In the genomic region with DNA sequence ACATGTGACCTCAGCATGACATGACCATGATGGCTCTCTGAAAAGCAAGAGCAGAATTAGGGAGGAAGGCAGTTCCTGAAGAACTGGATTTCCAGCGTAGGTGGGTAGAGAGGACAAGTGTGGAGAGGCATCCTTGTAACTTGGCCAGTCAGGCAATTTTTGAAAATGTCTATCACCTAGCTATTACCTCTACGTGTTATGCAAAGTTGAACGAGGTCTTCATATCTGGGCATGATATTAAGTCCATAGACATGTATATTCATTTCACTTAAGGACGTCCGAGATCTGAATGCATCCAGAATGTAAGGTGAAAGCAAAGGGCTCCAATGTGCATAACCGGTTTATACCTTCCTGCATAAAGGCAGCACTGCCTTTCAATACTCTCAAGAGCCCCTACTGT, we compare ENCODE assay signal across 16 mouse cellular contexts. TPM values are rescaled to one million over a fixed set of nuclear protein-coding genes. Genes with fewer than 3 reads are reported as not detected.
DNase-seq lines count a peak whose midpoint lies in the region; ATAC-seq and TF ChIP-seq lines count a peak whose summit lies in the region.
"Had no signal": no experiment of that assay in that cellular context is flagged by ENCODE, and none has a peak within 500 bp of the region (broad histone marks: within the 10 kb centered on the region; RNA-seq: fewer than 3 reads in every experiment).

No protein-coding gene starts in this region.

- H3K27ac ChIP-seq in forebrain, postnatal 0 days (ENCODE audit: low read depth, low read length): no peak overlapping the region
- H3K27ac ChIP-seq in forebrain, embryonic 15.5 days (replicated peaks): no peak overlapping the region
- H3K27ac ChIP-seq in midbrain, embryonic 10.5 days (replicated peaks): peak overlapping the region; percentile 92; the same call in 1 of the 2 replicates
- no peak overlapping the region for H3K27ac ChIP-seq in midbrain, postnatal 0 days (ENCODE audit: low read depth, low read length)
- peak overlapping the region; percentile 76 for H3K27ac ChIP-seq in stomach, embryonic 16.5 days (ENCODE audit: low read length)
- no peak overlapping the region for H3K27ac ChIP-seq in layer of hippocampus, adult 2 months
- H3K27ac ChIP-seq: kidney, postnatal 0 days had no signal

- no peak for TF ChIP-seq CTCF in forebrain, postnatal 0 days (IDR thresholded peaks at IDR 0.05; ENCODE audit: low read depth)
- no peak for TF ChIP-seq CTCF in midbrain, postnatal 0 days (IDR thresholded peaks at IDR 0.05)
- TF ChIP-seq CTCF in layer of hippocampus, adult 2 months (conservative IDR thresholded peaks at IDR 0.05): no peak

- H3K36me3 ChIP-seq in forebrain, postnatal 0 days (ENCODE audit: insufficient read depth): no peaks in the 10 kb centered on the region
- H3K36me3 ChIP-seq in forebrain, embryonic 15.5 days: no peaks in the 10 kb centered on the region
- no peaks in the 10 kb centered on the region; the same call in none of the 2 replicates for H3K36me3 ChIP-seq in midbrain, embryonic 10.5 days
- no peaks in the 10 kb centered on the region for H3K36me3 ChIP-seq in midbrain, postnatal 0 days (ENCODE audit: insufficient read depth, low read length)
- H3K36me3 ChIP-seq in stomach, embryonic 16.5 days (ENCODE audit: control insufficient read depth, insufficient read depth, low read length): no peaks in the 10 kb centered on the region

- H3K4me2 ChIP-seq in forebrain, postnatal 0 days (ENCODE audit: low read depth): no peak overlapping the region
- H3K4me2 ChIP-seq in forebrain, embryonic 15.5 days (replicated peaks): no peak overlapping the region
- no peak overlapping the region for H3K4me2 ChIP-seq in midbrain, postnatal 0 days (ENCODE audit: low read depth, low read length, poor library complexity, severe bottlenecking)
- peak overlapping the region; percentile 49 for H3K4me2 ChIP-seq in stomach, embryonic 16.5 days (ENCODE audit: low read depth, low read length)

- H3K4me1 ChIP-seq in forebrain, postnatal 0 days (ENCODE audit: insufficient read depth): no peaks in the 10 kb centered on the region
- peaks cover 38% of the 10 kb centered on the region for H3K4me1 ChIP-seq in forebrain, embryonic 15.5 days
- peaks cover 65% of the 10 kb centered on the region for H3K4me1 ChIP-seq in midbrain, embryonic 10.5 days
- H3K4me1 ChIP-seq in midbrain, postnatal 0 days (ENCODE audit: insufficient read depth, low read length): 0 out of 2 replicates have a peak, but pooled peaks cover 7% of the 10 kb centered on the region
- no peaks in the 10 kb centered on the region; the same call in 1 of the 2 replicates for H3K4me1 ChIP-seq in stomach, embryonic 16.5 days (ENCODE audit: control insufficient read depth, insufficient read depth, low read length)

- peak; percentile 57 for DNase-seq in forebrain, postnatal 0 days
- no peak for DNase-seq in midbrain, embryonic 10.5 days (ENCODE audit: low spot score)
- no peak for DNase-seq in midbrain, postnatal 0 days (ENCODE audit: low spot score)
- peak; percentile 18 for DNase-seq in lung, postnatal 36 days
- DNase-seq in layer of hippocampus, adult 2 months (ENCODE audit: low spot score in 2 of 2): no peak
- DNase-seq in heart, adult 9 months (ENCODE audit: low spot score in 2 of 2): no peak
- DNase-seq: cerebellum, adult 18-20 months; layer of hippocampus, postnatal 36 days had no signal

- no peak overlapping the region for H3K4me3 ChIP-seq in forebrain, postnatal 0 days (ENCODE audit: low read depth, low read length)
- H3K4me3 ChIP-seq in forebrain, embryonic 15.5 days: no peak overlapping the region
- peak overlapping the region; percentile 73 for H3K4me3 ChIP-seq in midbrain, embryonic 10.5 days
- H3K4me3 ChIP-seq in midbrain, postnatal 0 days (ENCODE audit: low read depth, low read length): no peak overlapping the region
- peak overlapping the region; percentile 51 for H3K4me3 ChIP-seq in stomach, embryonic 16.5 days (replicated peaks; ENCODE audit: low read length)
- H3K4me3 ChIP-seq in layer of hippocampus, adult 2 months: no peak overlapping the region

- no peak for ATAC-seq in forebrain, postnatal 0 days
- no peak for ATAC-seq in forebrain, embryonic 15.5 days (replicated peaks)
- ATAC-seq in midbrain, postnatal 0 days (ENCODE audit: low FRiP score): no peak
- no peak for ATAC-seq in stomach, embryonic 16.5 days (ENCODE audit: insufficient read depth, low FRiP score)
- ATAC-seq: hindbrain, embryonic 16.5 days had no signal

- H3K27me3 ChIP-seq in forebrain, postnatal 0 days (ENCODE audit: insufficient read depth, low read length): peaks cover 61% of the 10 kb centered on the region
- H3K27me3 ChIP-seq in forebrain, embryonic 15.5 days: peaks cover 84% of the 10 kb centered on the region
- peaks cover 99% of the 10 kb centered on the region for H3K27me3 ChIP-seq in midbrain, embryonic 10.5 days (ENCODE audit: low read depth, poor library complexity, severe bottlenecking)
- H3K27me3 ChIP-seq in midbrain, postnatal 0 days (ENCODE audit: insufficient read depth, low read length): peaks cover 73% of the 10 kb centered on the region
- peaks cover 46% of the 10 kb centered on the region for H3K27me3 ChIP-seq in stomach, embryonic 16.5 days (ENCODE audit: control insufficient read depth, insufficient read depth, low read length)

- H3K9ac ChIP-seq in forebrain, postnatal 0 days: no peak overlapping the region
- H3K9ac ChIP-seq in forebrain, embryonic 15.5 days (replicated peaks): no peak overlapping the region
- no peak overlapping the region for H3K9ac ChIP-seq in midbrain, postnatal 0 days (replicated peaks; ENCODE audit: low read length, poor library complexity, severe bottlenecking)
- H3K9ac ChIP-seq in stomach, embryonic 16.5 days (ENCODE audit: low read length): peak overlapping the region; percentile 53

- 13% methylated on average over 6 of the region's 6 CpGs for WGBS in forebrain, postnatal 0 days
- WGBS in forebrain, embryonic 15.5 days: 10% methylated on average over 6 of the region's 6 CpGs
- WGBS in midbrain, embryonic 10.5 days: 11% methylated on average over 6 of the region's 6 CpGs
- 10% methylated on average over 6 of the region's 6 CpGs for WGBS in midbrain, postnatal 0 days
- WGBS in stomach, embryonic 16.5 days: 12% methylated on average over 6 of the region's 6 CpGs

- no peaks in the 10 kb centered on the region for H3K9me3 ChIP-seq in forebrain, postnatal 0 days (ENCODE audit: low read length)
- no peaks in the 10 kb centered on the region for H3K9me3 ChIP-seq in forebrain, embryonic 15.5 days
- H3K9me3 ChIP-seq in midbrain, embryonic 10.5 days (replicated peaks): no peaks in the 10 kb centered on the region
- H3K9me3 ChIP-seq in midbrain, postnatal 0 days (ENCODE audit: low read length): no peaks in the 10 kb centered on the region
- no peaks in the 10 kb centered on the region for H3K9me3 ChIP-seq in stomach, embryonic 16.5 days (replicated peaks; ENCODE audit: control insufficient read depth, low read length)

RNA-seq across cellular contexts. Expression of gene Foxa1, which starts 5.6 kb away (rescaled TPM):
- 0.08 and 1.2 TPM in 2 replicates for total RNA-seq in forebrain, postnatal 0 days (2014; rRNA removed)
- polyA plus RNA-seq in forebrain, postnatal 0 days (2015; fragmentation: Nextera tagmentation; extraction: Ambion mirVana): 0.23 and 0.36 TPM in 2 replicates
- 0.10 and 0.20 TPM in 2 replicates for polyA plus RNA-seq in forebrain, embryonic 15.5 days (2015; fragmentation: Nextera tagmentation; extraction: Ambion mirVana)
- polyA plus RNA-seq in midbrain, embryonic 10.5 days (2016; fragmentation: Nextera tagmentation; extraction: Ambion mirVana): 3.2 and 3.9 TPM in 2 replicates
- total RNA-seq in midbrain, postnatal 0 days (2014; rRNA removed): 2.1 and 2.2 TPM in 2 replicates
- 1.7 and 1.9 TPM in 2 replicates for polyA plus RNA-seq in midbrain, postnatal 0 days (2015; fragmentation: Nextera tagmentation; extraction: Ambion mirVana)
- polyA plus RNA-seq in stomach, embryonic 16.5 days (2015; fragmentation: Nextera tagmentation; extraction: Ambion mirVana): 9.8 and 10.0 TPM in 2 replicates
- total RNA-seq in layer of hippocampus, adult 2 months (2021): not detected
- total RNA-seq: common myeloid progenitor, adult 5-6 weeks; heart, postnatal 10 days; layer of hippocampus, postnatal 36 days; megakaryocyte, adult 5-6 weeks had no signal
- polyA plus RNA-seq: limb, embryonic 11.5 days had no signal

RNA-seq across cellular contexts. Expression of gene Ttc6, which starts 22.8 kb away (rescaled TPM):
- total RNA-seq in forebrain, postnatal 0 days (2014; rRNA removed): 1.2 TPM in 2 replicates
- polyA plus RNA-seq in forebrain, postnatal 0 days (2015; fragmentation: Nextera tagmentation; extraction: Ambion mirVana): 0.34 and 0.74 TPM in 2 replicates
- 0.11 and 0.27 TPM in 2 replicates for polyA plus RNA-seq in forebrain, embryonic 15.5 days (2015; fragmentation: Nextera tagmentation; extraction: Ambion mirVana)
- polyA plus RNA-seq in midbrain, embryonic 10.5 days (2016; fragmentation: Nextera tagmentation; extraction: Ambion mirVana): 2.1 and 2.3 TPM in 2 replicates
- 2.2 and 2.7 TPM in 2 replicates for total RNA-seq in midbrain, postnatal 0 days (2014; rRNA removed)
- polyA plus RNA-seq in midbrain, postnatal 0 days (2015; fragmentation: Nextera tagmentation; extraction: Ambion mirVana): 0.90 and 0.91 TPM in 2 replicates
- 2.8 and 3.5 TPM in 2 replicates for polyA plus RNA-seq in stomach, embryonic 16.5 days (2015; fragmentation: Nextera tagmentation; extraction: Ambion mirVana)
- total RNA-seq in layer of hippocampus, adult 2 months (2021): under 1 TPM; 0.22 to 0.23 TPM
- total RNA-seq: common myeloid progenitor, adult 5-6 weeks; heart, postnatal 10 days; megakaryocyte, adult 5-6 weeks had no signal

Comparison
In these comparisons a context has a peak if more than half of its experiments do, and no peak if none do; other contexts are left out.
1. H3K27ac ChIP-seq: peak in midbrain, embryonic 10.5 days (single experiment) and stomach, embryonic 16.5 days (single experiment); none in forebrain, postnatal 0 days (single experiment), forebrain, embryonic 15.5 days (single experiment), midbrain, postnatal 0 days (single experiment) and layer of hippocampus, adult 2 months (single experiment).
2. H3K4me3 ChIP-seq: peak in midbrain, embryonic 10.5 days (single experiment) and stomach, embryonic 16.5 days (single experiment); none in forebrain, postnatal 0 days (single experiment), forebrain, embryonic 15.5 days (single experiment), midbrain, postnatal 0 days (single experiment) and layer of hippocampus, adult 2 months (single experiment).
3. DNase-seq: peak in forebrain, postnatal 0 days (single experiment) and lung, postnatal 36 days (single experiment); none in midbrain, embryonic 10.5 days (single experiment), midbrain, postnatal 0 days (single experiment), layer of hippocampus, adult 2 months (0 of 2) and heart, adult 9 months (0 of 2).